In the genomic region with DNA sequence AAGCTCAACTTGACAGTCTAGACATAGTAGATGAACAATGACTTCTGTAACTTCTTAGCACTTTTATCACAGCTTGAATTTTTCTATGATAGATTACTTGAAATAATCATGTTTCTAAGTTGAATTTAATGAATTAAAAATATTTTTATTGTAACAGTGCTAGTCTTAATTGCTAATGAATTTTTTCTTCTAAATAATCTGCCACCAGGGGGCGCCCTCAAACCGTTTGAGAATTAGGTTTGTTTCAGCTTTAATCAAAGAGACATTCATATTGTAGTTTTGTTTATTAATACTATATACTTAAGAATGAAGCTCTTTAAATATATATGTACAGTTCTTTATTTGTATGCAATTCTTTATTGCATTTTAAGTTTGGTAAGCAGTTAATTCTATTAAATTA, we compare ENCODE assay signal across 8 mouse cellular contexts. TPM values are rescaled to one million over a fixed set of nuclear protein-coding genes. Genes with fewer than 3 reads are reported as not detected.
DNase-seq lines count a peak whose midpoint lies in the region; ATAC-seq lines count a peak whose summit lies in the region.

No protein-coding gene starts in this region.

- no peak for ATAC-seq in heart, embryonic 12.5 days (ENCODE audit: insufficient number of reproducible peaks, low FRiP score)

- H3K4me3 ChIP-seq in heart, embryonic 12.5 days = no peak overlapping the region

- H3K27ac ChIP-seq in heart, embryonic 12.5 days (ENCODE audit: poor library complexity, severe bottlenecking) = no peak overlapping the region

- H3K27me3 ChIP-seq in heart, embryonic 12.5 days (replicated peaks) = no peaks in the 10 kb centered on the region

- DNase-seq in heart, adult 18-20 months = peak; percentile 16 to 84
- DNase-seq in urinary bladder, postnatal 36 days (ENCODE audit: low spot score in 2 of 2) = peak; percentile 22 to 24
- DNase-seq in urinary bladder, adult 2 months (ENCODE audit: low spot score) = no peak
- peak; percentile 79 for DNase-seq in embryo, embryonic 10.5 days (ENCODE audit: low spot score)
- DNase-seq in layer of hippocampus, adult 8-10 months (ENCODE audit: low spot score in 2 of 2) = peak; percentile 17 to 65
- peak; percentile 80 for DNase-seq in lung, postnatal 36 days
- peak; percentile 74 for DNase-seq in thymus, postnatal 4 days

- H3K9ac ChIP-seq in heart, embryonic 12.5 days = no peak overlapping the region

- H3K4me2 ChIP-seq in heart, embryonic 12.5 days = no peak overlapping the region

- WGBS in heart, embryonic 12.5 days = 0% methylated on average over 2 of the region's 2 CpGs

- peaks cover 10% of the 10 kb centered on the region for H3K36me3 ChIP-seq in heart, embryonic 12.5 days

- H3K9me3 ChIP-seq in heart, embryonic 12.5 days (replicated peaks) = no peaks in the 10 kb centered on the region

- 0 out of 2 replicates have a peak, but pooled peaks cover 2% of the 10 kb centered on the region for H3K4me1 ChIP-seq in heart, embryonic 12.5 days (replicated peaks)

RNA-seq across cellular contexts. Expression of a gene that starts 27.2 kb away (rescaled TPM):
- 10 to 100 TPM; 17.0 to 18.5 TPM for total RNA-seq in heart, adult 18-20 months (2021)
- polyA plus RNA-seq in heart, embryonic 12.5 days (2016; fragmentation: Nextera tagmentation; extraction: Ambion mirVana) = 35.5 and 37.9 TPM in 2 replicates
- polyA plus RNA-seq in urinary bladder, adult 2 months (2012; rRNA removed) = 11.4 and 14.3 TPM in 2 replicates
- 10 to 100 TPM; 37.5 to 47.8 (median 40.3) TPM for total RNA-seq in layer of hippocampus, adult 8-10 months (2022)

RNA-seq across cellular contexts. Expression of a gene that starts 27.3 kb away (rescaled TPM):
- 100 to 1,000 TPM; 205 to 217 TPM for total RNA-seq in heart, adult 18-20 months (2021)
- 279 and 286 TPM in 2 replicates for polyA plus RNA-seq in heart, embryonic 12.5 days (2016; fragmentation: Nextera tagmentation; extraction: Ambion mirVana)
- polyA plus RNA-seq in urinary bladder, adult 2 months (2012; rRNA removed) = 83.2 and 92.1 TPM in 2 replicates
- 10 to 100 TPM; 55.7 to 79.0 (median 66.2) TPM for total RNA-seq in layer of hippocampus, adult 8-10 months (2022)
